Mouse (Mus musculus): ENCODE results near the gene Fam184a. TPM values are rescaled to one million over a fixed set of nuclear protein-coding genes. Genes with fewer than 3 reads are reported as not detected.

The Fam184a gene
- polyA plus RNA-seq (2021; fragmentation: Nextera tagmentation), result 5.0 and 6.2 TPM in 2 replicates
- long read RNA-seq, experiment 1, partial matches to known transcripts, result 3 of 8 reads
- long read RNA-seq, experiment 1, other reads (novel, unspliced or antisense), result 5 of 8 reads
- long read RNA-seq, experiment 2, partial matches to known transcripts, result 1 of 21 reads
- long read RNA-seq, experiment 2, other reads (novel, unspliced or antisense), result 19 of 21 reads

GRCm38 (mm10) chr10:53750955-53751652, at the start of gene Fam184a:
Fam184a (minus strand) TSS chr10:53751123.

GRCm38 (mm10) chr10:53630339-53630738, 120.6 kb downstream of the Fam184a start, which contains the start of gene Mcm9:
Mcm9 (minus strand) TSS chr10:53630439.

GRCm38 (mm10) chr10:53596677-53597120, 154.2 kb downstream of the Fam184a start, which contains the start of gene Asf1a:
Asf1a (plus strand) TSS chr10:53596757.

Other genes starting within 250 kb of the Fam184a start
- 23.3 and 24.6 TPM in 2 replicates for gene Asf1a, start 154.4 kb downstream of the Fam184a start, polyA plus RNA-seq (2021; fragmentation: Nextera tagmentation)
- 3.7 and 4.1 TPM in 2 replicates for gene Mcm9, start 120.7 kb downstream of the Fam184a start, polyA plus RNA-seq (2021; fragmentation: Nextera tagmentation)

Measured in layer of hippocampus, adult 6 months (tissue).